Mouse (Mus musculus): ENCODE data around the gene 4930518I15Rik. TPM values are rescaled to one million over a fixed set of nuclear protein-coding genes. Genes with fewer than 3 reads are reported as not detected.
A peak's percentile ranks its signal among the peaks of the same experiment; 100 is the strongest.
"Not testable (repeated sequence)": the region's sequence is repeated elsewhere in the genome, so short reads cannot be mapped to it uniquely, and the experiment has no call there.

Gene 4930518I15Rik
- polyA plus RNA-seq, 1 experiment from 2014 or later, result 9.9 TPM

GRCm38 (mm10) chr2:156838839-156839238, 18.9 kb downstream of the 4930518I15Rik start:
- peak overlapping the region; percentile 99 for H3K27ac ChIP-seq (replicated peaks)

GRCm38 (mm10) chr2:156834336-156834735, 23.4 kb downstream of the 4930518I15Rik start:
- DNase-seq (ENCODE audit: low spot score), result no peak
- Histone ChIP-seq H3K9me3 (peaks cover 31% of the 10 kb centered on the region), H3K4me1 (peaks cover 15% of the 10 kb centered on the region), H3K36me3 (replicated peaks) (peaks cover 88% of the 10 kb centered on the region), H3K27me3 (replicated peaks; ENCODE audit: low read depth, poor library complexity, severe bottlenecking) (no peaks in the 10 kb centered on the region), H3K27ac (replicated peaks) (no peak overlapping the region), H3K4me3 (no peak overlapping the region)
- 96% methylated on average over 11 of the region's 11 CpGs for WGBS

More at GRCm38 (mm10) chr2:156838839-156839238, 18.9 kb downstream of the 4930518I15Rik start:
- no peak for DNase-seq (ENCODE audit: low spot score)
- 65% methylated on average over 6 of the region's 6 CpGs for WGBS
- H3K27me3 ChIP-seq (replicated peaks; ENCODE audit: low read depth, poor library complexity, severe bottlenecking), result no peaks in the 10 kb centered on the region
- H3K9me3 ChIP-seq, result 0 out of 2 replicates have a peak, but pooled peaks cover 5% of the 10 kb centered on the region
- peak overlapping the region; percentile 96 for H3K4me3 ChIP-seq
- peaks cover 43% of the 10 kb centered on the region for H3K36me3 ChIP-seq (replicated peaks)
- peaks cover 42% of the 10 kb centered on the region for H3K4me1 ChIP-seq

- not testable (repeated sequence) for H3K27ac ChIP-seq (replicated peaks); DNase-seq (ENCODE audit: low spot score); H3K27me3 ChIP-seq (replicated peaks; ENCODE audit: low read depth, poor library complexity, severe bottlenecking); H3K4me3 ChIP-seq; H3K4me1 ChIP-seq; H3K9me3 ChIP-seq
- WGBS, result 85% methylated on average over 6 of the region's 6 CpGs
- peaks cover 22% of the 10 kb centered on the region for H3K36me3 ChIP-seq (replicated peaks)
These were observed 32.6 kb downstream of the 4930518I15Rik start for GRCm38 (mm10) chr2:156825128-156825527.

- 57% methylated on average over 1 of the region's 1 CpGs for WGBS
- no peak for DNase-seq (ENCODE audit: low spot score)
- Histone ChIP-seq H3K27ac (replicated peaks) (no peak overlapping the region), H3K4me1 (peaks cover 25% of the 10 kb centered on the region), H3K27me3 (replicated peaks; ENCODE audit: low read depth, poor library complexity, severe bottlenecking) (no peaks in the 10 kb centered on the region), H3K4me3 (no peak overlapping the region), H3K9me3 (no peaks in the 10 kb centered on the region), H3K36me3 (replicated peaks) (no peaks in the 10 kb centered on the region)
These were observed 41.6 kb downstream of the 4930518I15Rik start for GRCm38 (mm10) chr2:156816116-156816515.

GRCm38 (mm10) chr2:156815412-156815811, 42.3 kb downstream of the 4930518I15Rik start:
- Histone ChIP-seq H3K9me3 (no peaks in the 10 kb centered on the region), H3K27ac (replicated peaks) (peak overlapping the region; percentile 60), H3K4me1 (peaks cover 25% of the 10 kb centered on the region), H3K36me3 (replicated peaks) (no peaks in the 10 kb centered on the region), H3K27me3 (replicated peaks; ENCODE audit: low read depth, poor library complexity, severe bottlenecking) (no peaks in the 10 kb centered on the region), H3K4me3 (no peak overlapping the region)
- no peak for DNase-seq (ENCODE audit: low spot score)
- WGBS, result 56% methylated on average over 3 of the region's 3 CpGs

- 0 out of 2 replicates have a peak overlapping the region, but pooled peaks have one; percentile 9 for H3K4me3 ChIP-seq
- peak; percentile 17 for DNase-seq (ENCODE audit: low spot score)
- H3K27ac ChIP-seq (replicated peaks), result peak overlapping the region; percentile 60
- no peaks in the 10 kb centered on the region for H3K9me3 ChIP-seq
- 33% methylated on average over 5 of the region's 5 CpGs for WGBS
- H3K36me3 ChIP-seq (replicated peaks), result no peaks in the 10 kb centered on the region
- H3K4me1 ChIP-seq, result peaks cover 25% of the 10 kb centered on the region
- no peaks in the 10 kb centered on the region for H3K27me3 ChIP-seq (replicated peaks; ENCODE audit: low read depth, poor library complexity, severe bottlenecking)
These were observed 42.9 kb downstream of the 4930518I15Rik start for GRCm38 (mm10) chr2:156814893-156815292.

GRCm38 (mm10) chr2:156814344-156814801, 43.4 kb downstream of the 4930518I15Rik start:
- DNase-seq (ENCODE audit: low spot score), result no peak
- Histone ChIP-seq H3K27ac (replicated peaks) (peak overlapping the region; percentile 60; the same call in 1 of the 2 replicates), H3K4me1 (peaks cover 28% of the 10 kb centered on the region), H3K27me3 (replicated peaks; ENCODE audit: low read depth, poor library complexity, severe bottlenecking) (no peaks in the 10 kb centered on the region), H3K36me3 (replicated peaks) (no peaks in the 10 kb centered on the region), H3K9me3 (no peaks in the 10 kb centered on the region), H3K4me3 (0 out of 2 replicates have a peak overlapping the region, but pooled peaks have one; percentile 9)
- 23% methylated on average over 8 of the region's 8 CpGs for WGBS

- Histone ChIP-seq H3K9me3 (no peaks in the 10 kb centered on the region), H3K4me1 (peaks cover 28% of the 10 kb centered on the region), H3K27ac (replicated peaks) (no peak overlapping the region), H3K36me3 (replicated peaks) (no peaks in the 10 kb centered on the region), H3K4me3 (no peak overlapping the region), H3K27me3 (replicated peaks; ENCODE audit: low read depth, poor library complexity, severe bottlenecking) (no peaks in the 10 kb centered on the region)
- no peak for DNase-seq (ENCODE audit: low spot score)
- WGBS, result 70% methylated on average over 5 of the region's 5 CpGs
These were observed 46.2 kb downstream of the 4930518I15Rik start for GRCm38 (mm10) chr2:156811556-156811955.

- Histone ChIP-seq H3K4me1 (peaks cover 26% of the 10 kb centered on the region), H3K36me3 (replicated peaks) (no peaks in the 10 kb centered on the region), H3K27me3 (replicated peaks; ENCODE audit: low read depth, poor library complexity, severe bottlenecking) (no peaks in the 10 kb centered on the region), H3K9me3 (no peaks in the 10 kb centered on the region), H3K27ac (replicated peaks) (no peak overlapping the region), H3K4me3 (no peak overlapping the region)
- WGBS, result 96% methylated on average over 10 of the region's 10 CpGs
- DNase-seq (ENCODE audit: low spot score), result no peak
These were observed 47.0 kb downstream of the 4930518I15Rik start for GRCm38 (mm10) chr2:156810716-156811115.

- DNase-seq (ENCODE audit: low spot score), result peak; percentile 74
- Histone ChIP-seq H3K9me3 (no peaks in the 10 kb centered on the region), H3K27me3 (replicated peaks; ENCODE audit: low read depth, poor library complexity, severe bottlenecking) (no peaks in the 10 kb centered on the region), H3K4me3 (no peak overlapping the region), H3K27ac (replicated peaks) (peak overlapping the region; percentile 19), H3K36me3 (replicated peaks) (no peaks in the 10 kb centered on the region), H3K4me1 (peaks cover 15% of the 10 kb centered on the region)
- WGBS, result 49% methylated on average over 2 of the region's 2 CpGs
These were observed 48.2 kb downstream of the 4930518I15Rik start for GRCm38 (mm10) chr2:156809579-156809978.

- H3K9me3 ChIP-seq, result no peaks in the 10 kb centered on the region
- no peaks in the 10 kb centered on the region for H3K36me3 ChIP-seq (replicated peaks)
- no peak overlapping the region for H3K4me3 ChIP-seq
- DNase-seq (ENCODE audit: low spot score), result no peak
- H3K4me1 ChIP-seq, result peaks cover 3% of the 10 kb centered on the region
- 74% methylated on average over 6 of the region's 6 CpGs for WGBS
- no peaks in the 10 kb centered on the region for H3K27me3 ChIP-seq (replicated peaks; ENCODE audit: low read depth, poor library complexity, severe bottlenecking)
- no peak overlapping the region for H3K27ac ChIP-seq (replicated peaks)
These were observed 50.9 kb downstream of the 4930518I15Rik start for GRCm38 (mm10) chr2:156806886-156807285.

Measured in embryonic facial prominence, embryonic 10.5 days (tissue).